Mouse (Mus musculus): ENCODE results near the gene Gm42878. TPM values are rescaled to one million over a fixed set of nuclear protein-coding genes. Genes with fewer than 3 reads are reported as not detected.

The Gm42878 gene
- polyA plus RNA-seq, 1 experiment from 2014 or later, result not detected

- H3K4me3 ChIP-seq (replicated peaks; ENCODE audit: low read length), result no peak overlapping the region
- H3K27ac ChIP-seq, result no peak overlapping the region
- no peaks in the 10 kb centered on the region for H3K9me3 ChIP-seq (ENCODE audit: control insufficient read depth, low read length)
- H3K4me2 ChIP-seq (replicated peaks), result no peak overlapping the region
- H3K36me3 ChIP-seq (replicated peaks; ENCODE audit: control insufficient read depth, insufficient read depth), result peaks cover 49% of the 10 kb centered on the region
- no peak overlapping the region for H3K9ac ChIP-seq
- no peak for ATAC-seq (ENCODE audit: low FRiP score)
- DNase-seq (ENCODE audit: low spot score), result no peak
- H3K27me3 ChIP-seq (ENCODE audit: control insufficient read depth, insufficient read depth, low read length), result no peaks in the 10 kb centered on the region
- 79% methylated on average over 8 of the region's 9 CpGs for WGBS
- H3K4me1 ChIP-seq (replicated peaks; ENCODE audit: control insufficient read depth, insufficient read depth, low read length), result no peaks in the 10 kb centered on the region
Observed at GRCm38 (mm10) chr5:121569881-121570420, 24.7 kb upstream of the Gm42878 start.

- Histone ChIP-seq H3K36me3 (replicated peaks; ENCODE audit: control insufficient read depth, insufficient read depth) (peaks cover 26% of the 10 kb centered on the region), H3K4me2 (replicated peaks) (no peak overlapping the region)
Observed at GRCm38 (mm10) chr5:121566035-121566681, 20.9 kb upstream of the Gm42878 start.

GRCm38 (mm10) chr5:121564468-121564895, 19.2 kb upstream of the Gm42878 start:
- Histone ChIP-seq H3K9me3 (ENCODE audit: control insufficient read depth, low read length) (no peaks in the 10 kb centered on the region), H3K36me3 (replicated peaks; ENCODE audit: control insufficient read depth, insufficient read depth) (peaks cover 13% of the 10 kb centered on the region; the same call in 1 of the 2 replicates), H3K9ac (no peak overlapping the region), H3K27ac (no peak overlapping the region), H3K4me2 (replicated peaks) (peak overlapping the region; percentile 19; the same call in 1 of the 2 replicates), H3K27me3 (ENCODE audit: control insufficient read depth, insufficient read depth, low read length) (no peaks in the 10 kb centered on the region), H3K4me3 (replicated peaks; ENCODE audit: low read length) (no peak overlapping the region), H3K4me1 (replicated peaks; ENCODE audit: control insufficient read depth, insufficient read depth, low read length) (no peaks in the 10 kb centered on the region)
- 15% methylated on average over 11 of the region's 11 CpGs for WGBS
- ATAC-seq (ENCODE audit: low FRiP score), result no peak
- DNase-seq (ENCODE audit: low spot score), result peak; percentile 90

More at GRCm38 (mm10) chr5:121566035-121566681, 20.9 kb upstream of the Gm42878 start:
- Histone ChIP-seq H3K4me1 (replicated peaks; ENCODE audit: control insufficient read depth, insufficient read depth, low read length) (no peaks in the 10 kb centered on the region), H3K4me3 (replicated peaks; ENCODE audit: low read length) (no peak overlapping the region), H3K27me3 (ENCODE audit: control insufficient read depth, insufficient read depth, low read length) (no peaks in the 10 kb centered on the region), H3K9me3 (ENCODE audit: control insufficient read depth, low read length) (no peaks in the 10 kb centered on the region), H3K27ac (no peak overlapping the region), H3K9ac (no peak overlapping the region)
- WGBS, result 93% methylated on average over 16 of the region's 16 CpGs
- no peak for ATAC-seq (ENCODE audit: low FRiP score)
- no peak for DNase-seq (ENCODE audit: low spot score)

GRCm38 (mm10) chr5:121562436-121562835, 17.2 kb upstream of the Gm42878 start:
- no peak for ATAC-seq (ENCODE audit: low FRiP score)
- no peaks in the 10 kb centered on the region for H3K4me1 ChIP-seq (replicated peaks; ENCODE audit: control insufficient read depth, insufficient read depth, low read length)
- H3K36me3 ChIP-seq (replicated peaks; ENCODE audit: control insufficient read depth, insufficient read depth), result peaks cover 2% of the 10 kb centered on the region; the same call in 1 of the 2 replicates
- no peak for DNase-seq (ENCODE audit: low spot score)
- WGBS, result 88% methylated on average over 3 of the region's 3 CpGs
- no peak overlapping the region for H3K4me2 ChIP-seq (replicated peaks)
- H3K27ac ChIP-seq, result no peak overlapping the region
- H3K27me3 ChIP-seq (ENCODE audit: control insufficient read depth, insufficient read depth, low read length), result no peaks in the 10 kb centered on the region
- H3K4me3 ChIP-seq (replicated peaks; ENCODE audit: low read length), result no peak overlapping the region
- no peaks in the 10 kb centered on the region for H3K9me3 ChIP-seq (ENCODE audit: control insufficient read depth, low read length)
- H3K9ac ChIP-seq, result no peak overlapping the region

- WGBS, result 95% methylated on average over 7 of the region's 7 CpGs
- no peak overlapping the region for H3K4me3 ChIP-seq (replicated peaks; ENCODE audit: low read length)
Observed at GRCm38 (mm10) chr5:121549196-121549595, 3.9 kb upstream of the Gm42878 start.

GRCm38 (mm10) chr5:121547084-121547483, 1.8 kb upstream of the Gm42878 start:
- Histone ChIP-seq H3K9me3 (ENCODE audit: control insufficient read depth, low read length) (no peaks in the 10 kb centered on the region), H3K9ac (no peak overlapping the region), H3K27me3 (ENCODE audit: control insufficient read depth, insufficient read depth, low read length) (no peaks in the 10 kb centered on the region), H3K4me1 (replicated peaks; ENCODE audit: control insufficient read depth, insufficient read depth, low read length) (peaks cover 12% of the 10 kb centered on the region), H3K36me3 (replicated peaks; ENCODE audit: control insufficient read depth, insufficient read depth) (no peaks in the 10 kb centered on the region), H3K4me3 (replicated peaks; ENCODE audit: low read length) (no peak overlapping the region), H3K27ac (no peak overlapping the region), H3K4me2 (replicated peaks) (no peak overlapping the region)
- 96% methylated on average over 3 of the region's 3 CpGs for WGBS
- DNase-seq (ENCODE audit: low spot score), result no peak
- ATAC-seq (ENCODE audit: low FRiP score), result no peak

More at GRCm38 (mm10) chr5:121549196-121549595, 3.9 kb upstream of the Gm42878 start:
- no peak overlapping the region for H3K27ac ChIP-seq
- H3K4me1 ChIP-seq (replicated peaks; ENCODE audit: control insufficient read depth, insufficient read depth, low read length), result peaks cover 6% of the 10 kb centered on the region
- no peak for ATAC-seq (ENCODE audit: low FRiP score)
- no peaks in the 10 kb centered on the region for H3K9me3 ChIP-seq (ENCODE audit: control insufficient read depth, low read length)
- no peak overlapping the region for H3K4me2 ChIP-seq (replicated peaks)
- H3K36me3 ChIP-seq (replicated peaks; ENCODE audit: control insufficient read depth, insufficient read depth), result no peaks in the 10 kb centered on the region
- H3K27me3 ChIP-seq (ENCODE audit: control insufficient read depth, insufficient read depth, low read length), result no peaks in the 10 kb centered on the region
- DNase-seq (ENCODE audit: low spot score), result no peak
- no peak overlapping the region for H3K9ac ChIP-seq

- H3K9me3 ChIP-seq (ENCODE audit: control insufficient read depth, low read length), result no peaks in the 10 kb centered on the region
- H3K4me1 ChIP-seq (replicated peaks; ENCODE audit: control insufficient read depth, insufficient read depth, low read length), result peaks cover 12% of the 10 kb centered on the region
- H3K27me3 ChIP-seq (ENCODE audit: control insufficient read depth, insufficient read depth, low read length), result no peaks in the 10 kb centered on the region
- H3K36me3 ChIP-seq (replicated peaks; ENCODE audit: control insufficient read depth, insufficient read depth), result no peaks in the 10 kb centered on the region
- DNase-seq (ENCODE audit: low spot score) (peak; percentile 44), ATAC-seq (ENCODE audit: low FRiP score) (peak; percentile 19; the same call in 1 of the 2 replicates)
- peak overlapping the region; percentile 97 for H3K9ac ChIP-seq
- peak overlapping the region; percentile 99 for H3K4me3 ChIP-seq (replicated peaks; ENCODE audit: low read length)
- peak overlapping the region; percentile 93 for H3K4me2 ChIP-seq (replicated peaks)
- 33% methylated on average over 6 of the region's 6 CpGs for WGBS
- H3K27ac ChIP-seq, result no peak overlapping the region
Observed at GRCm38 (mm10) chr5:121546530-121546895, 1.2 kb upstream of the Gm42878 start.

GRCm38 (mm10) chr5:121545793-121546529, 679 bp upstream of the Gm42878 start, which contains the start of gene Mapkapk5:
Mapkapk5 (minus strand) TSS chr5:121545905.
- 3% methylated on average over 55 of the region's 55 CpGs for WGBS
- Histone ChIP-seq H3K36me3 (replicated peaks; ENCODE audit: control insufficient read depth, insufficient read depth) (no peaks in the 10 kb centered on the region), H3K4me3 (replicated peaks; ENCODE audit: low read length) (peak within 1 kb of the TSS; percentile 99), H3K9me3 (ENCODE audit: control insufficient read depth, low read length) (no peaks in the 10 kb centered on the region), H3K9ac (peak within 1 kb of the TSS; percentile 97), H3K4me1 (replicated peaks; ENCODE audit: control insufficient read depth, insufficient read depth, low read length) (peaks cover 12% of the 10 kb centered on the region), H3K4me2 (replicated peaks) (peak within 1 kb of the TSS; percentile 93), H3K27ac (peak within 1 kb of the TSS; percentile 97), H3K27me3 (ENCODE audit: control insufficient read depth, insufficient read depth, low read length) (no peaks in the 10 kb centered on the region)
- DNase-seq (ENCODE audit: low spot score), result peak; percentile 98
- ATAC-seq (ENCODE audit: low FRiP score), result peak; percentile 93

- 88% methylated on average over 3 of the region's 3 CpGs for WGBS
- Histone ChIP-seq H3K27ac (no peak overlapping the region), H3K36me3 (replicated peaks; ENCODE audit: control insufficient read depth, insufficient read depth) (no peaks in the 10 kb centered on the region), H3K4me1 (replicated peaks; ENCODE audit: control insufficient read depth, insufficient read depth, low read length) (peaks cover 12% of the 10 kb centered on the region), H3K9ac (no peak overlapping the region), H3K9me3 (ENCODE audit: control insufficient read depth, low read length) (no peaks in the 10 kb centered on the region), H3K27me3 (ENCODE audit: control insufficient read depth, insufficient read depth, low read length) (no peaks in the 10 kb centered on the region), H3K4me2 (replicated peaks) (0 out of 2 replicates have a peak overlapping the region, but pooled peaks have one; percentile 93), H3K4me3 (replicated peaks; ENCODE audit: low read length) (no peak overlapping the region)
- DNase-seq (ENCODE audit: low spot score) (no peak), ATAC-seq (ENCODE audit: low FRiP score) (no peak)
Observed at GRCm38 (mm10) chr5:121543370-121543769, 1.9 kb downstream of the Gm42878 start.

All from hindbrain, embryonic 14.5 days (tissue).